Mouse (Mus musculus) olfactory bulb, adult 2 months (tissue): ENCODE measurements around the gene Ethe1. TPM values are rescaled to one million over a fixed set of nuclear protein-coding genes. Genes with fewer than 3 reads are reported as not detected.

Experiments
- H3K27ac ChIP-seq: fragments of 200-500 bp; 2 replicates; pipeline ENCODE4 v1.5.1; 2012; ENCODE audit warnings: low read depth, low read length; ENCODE audit not compliant: insufficient read depth
- H3K4me1 ChIP-seq: fragments of 200-500 bp; 2 replicates; pipeline ENCODE4 v1.6.1; 2012; ENCODE audit warnings: low read length; ENCODE audit not compliant: control insufficient read depth, insufficient read depth
- H3K4me3 ChIP-seq: fragments of 200-500 bp; 2 replicates; pipeline ENCODE4 v1.5.1; 2012; ENCODE audit warnings: mild to moderate bottlenecking, low read depth, low read length, moderate library complexity; ENCODE audit not compliant: insufficient read depth
- CTCF ChIP-seq: fragments of 200-500 bp; IDR thresholded peaks from 2 replicates; pipeline ENCODE4 v1.5.1; 2012; ENCODE audit warnings: low read depth, mild to moderate bottlenecking, low read length, moderate library complexity; ENCODE audit not compliant: insufficient read depth
- POLR2A ChIP-seq: fragments of 200-500 bp; IDR thresholded peaks from 2 replicates; pipeline ENCODE4 v1.6.1; 2012; ENCODE audit warnings: mild to moderate bottlenecking, low read depth, low read length, moderate library complexity; ENCODE audit not compliant: insufficient read depth
- WGBS: fragments of 180-500 bp; shearing (Covaris S2); methylation state at CpG from one replicate; pipeline ENCODE4 v1.1.7; 2018; 5-methylcytosine and 5-hydroxymethylcytosine counted together
- polyA plus RNA-seq: library from polyadenylated mRNA; stranded (reverse); fragments of >200 nt; gene quantifications from 2 replicates; pipeline ENCODE4 v1.2.4, GENCODE M21; 2012; ENCODE audit warnings: low replicate concordance; ENCODE audit not compliant: missing spikeins, insufficient read depth, insufficient read length

Gene Ethe1
- polyA plus RNA-seq, 1 experiment = not detected

DNA sequence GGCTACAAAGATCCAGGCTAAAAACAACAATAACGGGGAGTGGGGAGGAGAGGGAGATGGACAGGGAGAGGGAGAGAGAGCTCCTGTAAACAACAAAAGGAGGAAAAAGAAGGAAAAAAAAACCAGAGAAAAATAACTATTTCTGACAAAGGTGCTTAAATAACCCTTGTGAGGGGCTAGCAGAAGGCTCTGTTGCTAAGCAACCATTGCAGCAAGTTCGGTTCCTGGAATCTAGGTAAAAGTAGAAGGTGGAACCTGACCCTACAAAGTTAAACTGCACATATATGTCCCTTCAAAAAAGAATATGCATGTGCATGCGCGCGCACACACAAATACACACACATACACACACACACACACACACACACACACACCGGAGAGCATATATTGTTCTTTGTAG lies 5.4 kb downstream of the Ethe1 start:
- peaks cover 10% of the 10 kb centered on the region for H3K4me1 ChIP-seq
- no peak overlapping the region for H3K27ac ChIP-seq
- WGBS = 69% methylated on average over 6 of the region's 6 CpGs
- TF ChIP-seq CTCF (no peak), POLR2A (no peak)
- H3K4me3 ChIP-seq = no peak overlapping the region

DNA sequence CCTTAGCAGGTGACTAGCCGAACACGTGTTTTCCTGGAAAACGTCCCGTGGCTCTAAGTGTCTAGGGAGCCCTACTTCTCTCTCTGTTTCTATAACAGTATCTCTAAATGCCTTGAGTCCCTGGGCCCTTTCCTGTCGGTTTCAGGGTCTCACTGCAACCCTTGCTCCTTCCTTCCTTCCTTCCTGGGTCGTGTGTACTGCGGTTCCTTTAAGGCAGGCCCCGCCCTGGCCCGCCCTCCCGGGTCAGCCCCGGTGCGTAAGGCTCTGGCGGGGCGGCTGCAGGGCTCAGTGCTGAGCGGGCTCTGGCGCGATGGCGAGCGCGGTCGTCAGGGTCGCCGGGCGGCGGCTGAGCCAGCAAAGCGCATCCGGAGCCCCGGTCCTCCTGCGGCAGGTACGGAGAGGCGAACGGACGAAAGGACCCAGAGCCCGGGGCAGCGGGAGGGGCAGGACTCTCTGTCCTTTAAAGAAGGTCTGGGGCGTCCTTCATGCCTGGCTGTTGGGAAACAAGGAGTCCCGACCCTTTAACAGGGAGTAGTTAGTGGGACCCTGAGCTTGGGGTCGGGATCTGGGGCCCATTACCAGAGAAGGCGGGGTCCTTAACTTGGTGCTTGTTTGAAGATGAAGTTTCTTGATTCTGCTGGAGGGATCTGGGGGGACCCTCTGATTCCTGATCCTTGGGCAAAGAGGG lies 6.4 kb downstream of the Ethe1 start:
- Histone ChIP-seq H3K27ac (no peak overlapping the region), H3K4me1 (peaks cover 10% of the 10 kb centered on the region), H3K4me3 (peak overlapping the region; percentile 64)
- TF ChIP-seq POLR2A (peak; percentile 65; the same call in 1 of the 2 replicates), CTCF (no peak)
- 2% methylated on average over 39 of the region's 39 CpGs for WGBS

- Histone ChIP-seq H3K4me1 (peaks cover 10% of the 10 kb centered on the region), H3K4me3 (peak overlapping the region; percentile 64), H3K27ac (no peak overlapping the region)
- TF ChIP-seq POLR2A = no peak
- no peak for TF ChIP-seq CTCF
- 20% methylated on average over 13 of the region's 13 CpGs for WGBS
These were observed 7.0 kb downstream of the Ethe1 start for GRCm38 (mm10) chr7:24594309-24594803.

GRCm38 (mm10) chr7:24595464-24595863 lies 8.1 kb downstream of the Ethe1 start:
- Histone ChIP-seq H3K27ac (no peak overlapping the region), H3K4me3 (no peak overlapping the region)
- 87% methylated on average over 2 of the region's 2 CpGs for WGBS

GRCm38 (mm10) chr7:24598121-24598520 lies 10.8 kb downstream of the Ethe1 start:
- TF ChIP-seq POLR2A (no peak), CTCF (no peak)
- 77% methylated on average over 4 of the region's 4 CpGs for WGBS
- Histone ChIP-seq H3K4me1 (peaks cover 10% of the 10 kb centered on the region), H3K4me3 (no peak overlapping the region), H3K27ac (no peak overlapping the region)

More at GRCm38 (mm10) chr7:24595464-24595863, 8.1 kb downstream of the Ethe1 start:
- peaks cover 10% of the 10 kb centered on the region for H3K4me1 ChIP-seq
- TF ChIP-seq CTCF (no peak), POLR2A (no peak)

DNA sequence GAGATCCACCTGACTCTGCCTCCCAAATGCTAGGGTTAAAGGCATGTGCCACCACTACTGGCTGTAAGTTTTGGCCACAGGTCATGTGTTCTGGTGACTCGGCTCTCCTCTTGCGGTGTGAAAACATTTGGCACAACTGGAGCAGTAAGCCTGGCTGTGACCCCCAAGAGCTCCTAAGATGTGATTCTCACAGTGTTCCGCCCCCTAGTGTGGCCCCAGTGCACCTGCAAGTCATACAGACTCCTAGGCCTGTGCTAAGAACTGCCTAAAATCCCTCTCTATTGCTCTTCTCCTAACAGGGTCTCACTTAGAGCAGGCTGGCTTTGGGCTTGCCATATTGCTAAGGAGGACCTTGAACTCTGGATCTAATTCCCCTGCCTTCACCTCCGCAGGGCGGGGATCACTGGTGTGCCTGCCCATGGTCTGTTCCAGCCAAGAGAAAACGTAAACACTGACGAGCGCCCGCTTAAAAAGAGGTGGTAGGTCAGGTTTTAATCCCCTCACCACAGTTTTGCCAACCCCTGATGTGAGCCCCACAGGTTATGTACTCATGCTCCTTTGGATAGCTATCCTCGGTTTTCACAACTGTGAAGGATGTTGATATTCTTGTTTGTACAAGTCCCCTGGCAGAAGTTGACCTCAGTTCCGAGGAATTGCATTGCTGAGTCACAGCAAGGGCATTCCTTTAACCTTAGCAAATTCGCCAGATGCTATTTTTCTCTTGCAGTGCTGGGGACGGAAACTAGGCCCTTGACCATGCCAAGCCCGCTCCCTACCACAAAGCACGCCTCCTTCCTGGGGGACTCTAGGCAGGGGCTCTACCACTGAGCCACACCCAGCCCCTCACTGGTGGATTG lies 12.1 kb downstream of the Ethe1 start:
- 82% methylated on average over 15 of the region's 15 CpGs for WGBS
- TF ChIP-seq POLR2A = no peak
- no peak for TF ChIP-seq CTCF
- no peak overlapping the region for H3K4me3 ChIP-seq
- peaks cover 6% of the 10 kb centered on the region for H3K4me1 ChIP-seq
- no peak overlapping the region for H3K27ac ChIP-seq

DNA sequence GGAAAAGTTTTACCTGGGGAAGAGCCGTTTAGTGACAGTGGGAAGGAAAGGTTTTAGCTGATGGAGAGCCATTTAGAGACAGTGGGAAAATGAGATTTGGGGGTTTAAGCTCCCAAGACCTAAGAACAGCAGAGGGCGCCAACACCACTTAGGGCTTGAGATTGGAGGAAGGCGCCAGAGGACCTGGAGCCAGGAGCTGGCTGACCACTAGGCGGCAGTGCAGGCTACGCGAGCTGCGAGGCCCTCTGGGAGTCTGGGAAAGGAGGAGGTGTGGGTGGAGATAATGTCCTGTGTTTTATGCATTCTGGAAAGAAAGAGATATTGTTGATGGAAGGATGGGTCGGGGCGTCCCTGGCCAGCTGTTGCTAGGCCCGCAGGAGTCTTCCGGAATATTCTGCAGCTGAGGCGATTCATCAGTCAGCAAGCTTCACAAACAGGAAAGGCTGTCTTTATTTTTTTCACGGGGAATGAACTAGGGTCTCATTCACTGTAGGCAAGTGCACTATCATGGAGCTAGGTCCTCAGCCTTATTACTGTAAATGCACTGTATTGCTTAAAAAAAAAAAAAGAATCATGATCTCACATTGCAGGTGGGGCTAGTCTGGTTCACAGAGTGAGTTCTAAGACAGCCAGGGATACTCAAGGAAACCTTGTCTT lies 13.7 kb downstream of the Ethe1 start:
- H3K27ac ChIP-seq = no peak overlapping the region
- WGBS = under 1% methylated on average over 13 of the region's 13 CpGs
- peak overlapping the region; percentile 33 for H3K4me3 ChIP-seq

DNA sequence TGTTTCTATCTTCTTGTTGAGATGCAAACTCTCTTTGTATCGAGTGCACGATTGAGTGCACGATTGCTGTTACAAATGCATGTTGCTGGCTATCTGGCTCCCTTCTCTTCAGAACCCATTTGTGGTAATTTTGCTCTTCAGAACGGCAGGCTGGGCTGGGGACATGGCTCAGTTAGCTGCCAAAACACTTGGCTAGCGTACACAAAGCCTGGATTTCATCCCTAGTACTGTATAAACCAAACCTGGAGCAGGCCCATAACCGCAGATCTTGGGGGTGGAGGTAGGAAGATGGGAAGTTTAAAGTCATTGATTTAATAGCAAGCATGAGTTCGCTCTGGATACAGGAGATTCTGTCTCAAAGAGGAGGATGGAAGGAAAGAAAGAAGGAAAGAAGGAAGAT lies 18.2 kb downstream of the Ethe1 start:
- peaks cover 2% of the 10 kb centered on the region for H3K4me1 ChIP-seq
- no peak for TF ChIP-seq CTCF
- TF ChIP-seq POLR2A = no peak
- H3K4me3 ChIP-seq = no peak overlapping the region
- WGBS = 47% methylated on average over 7 of the region's 7 CpGs
- no peak overlapping the region for H3K27ac ChIP-seq

More for the DNA sequence above, 13.7 kb downstream of the Ethe1 start:
- TF ChIP-seq POLR2A (no peak), CTCF (peak; percentile 99)
- H3K4me1 ChIP-seq = no peaks in the 10 kb centered on the region

- Histone ChIP-seq H3K4me1 (peaks cover 6% of the 10 kb centered on the region), H3K27ac (no peak overlapping the region), H3K4me3 (no peak overlapping the region)
- TF ChIP-seq POLR2A = no peak
- no peak for TF ChIP-seq CTCF
- 79% methylated on average over 7 of the region's 7 CpGs for WGBS
These were observed 18.7 kb downstream of the Ethe1 start for GRCm38 (mm10) chr7:24606046-24606445.
